Mouse (Mus musculus): ENCODE measurements at regions not wholly inside any gene's neighbourhood (a gene's known extent, or its start where the extent isn't known, plus 50 kb on each side); places are given as distances from the start of the nearest gene placed in this dataset.

GRCm38 (mm10) chr2:46442576-46442975 is 1325.4 kb upstream of the Zeb2 start:
- Histone ChIP-seq H3K9ac (ENCODE audit: low read depth, poor library complexity, severe bottlenecking) (no peak overlapping the region), H3K36me3 (ENCODE audit: control insufficient read depth, insufficient read depth, low read length, poor library complexity, severe bottlenecking) (no peaks in the 10 kb centered on the region), H3K4me3 (ENCODE audit: low read depth, low read length) (no peak overlapping the region), H3K4me1 (ENCODE audit: control insufficient read depth, insufficient read depth, low read length) (no peaks in the 10 kb centered on the region), H3K9me3 (replicated peaks; ENCODE audit: control insufficient read depth, insufficient read depth, low read length, poor library complexity, severe bottlenecking) (no peaks in the 10 kb centered on the region), H3K27me3 (ENCODE audit: control insufficient read depth, insufficient read depth, low read length, poor library complexity, severe bottlenecking) (no peaks in the 10 kb centered on the region; the same call in none of the 2 replicates), H3K27ac (ENCODE audit: insufficient read depth, low read length) (no peak overlapping the region)
- TF ChIP-seq CTCF (IDR thresholded peaks at IDR 0.05; ENCODE audit: low read depth, low read length) (no peak), EP300 (IDR thresholded peaks at IDR 0.05; ENCODE audit: insufficient read depth, low read depth, low read length) (no peak)

GRCm38 (mm10) chr2:46441927-46442326 is 1324.7 kb upstream of the Zeb2 start:
- TF ChIP-seq POLR2A (IDR thresholded peaks at IDR 0.05; ENCODE audit: insufficient read depth, low read length), result no peak
- TF ChIP-seq CTCF (IDR thresholded peaks at IDR 0.05; ENCODE audit: low read depth, low read length), result no peak
- no peak for TF ChIP-seq EP300 (IDR thresholded peaks at IDR 0.05; ENCODE audit: insufficient read depth, low read depth, low read length)
- H3K27ac ChIP-seq (ENCODE audit: insufficient read depth, low read length), result no peak overlapping the region
- no peaks in the 10 kb centered on the region for H3K9me3 ChIP-seq (replicated peaks; ENCODE audit: control insufficient read depth, insufficient read depth, low read length, poor library complexity, severe bottlenecking)
- H3K27me3 ChIP-seq (ENCODE audit: control insufficient read depth, insufficient read depth, low read length, poor library complexity, severe bottlenecking), result no peaks in the 10 kb centered on the region; the same call in none of the 2 replicates
- H3K4me1 ChIP-seq (ENCODE audit: control insufficient read depth, insufficient read depth, low read length), result no peaks in the 10 kb centered on the region
- no peak overlapping the region for H3K4me3 ChIP-seq (ENCODE audit: low read depth, low read length)
- H3K36me3 ChIP-seq (ENCODE audit: control insufficient read depth, insufficient read depth, low read length, poor library complexity, severe bottlenecking), result no peaks in the 10 kb centered on the region
- H3K9ac ChIP-seq (ENCODE audit: low read depth, poor library complexity, severe bottlenecking), result no peak overlapping the region

DNA sequence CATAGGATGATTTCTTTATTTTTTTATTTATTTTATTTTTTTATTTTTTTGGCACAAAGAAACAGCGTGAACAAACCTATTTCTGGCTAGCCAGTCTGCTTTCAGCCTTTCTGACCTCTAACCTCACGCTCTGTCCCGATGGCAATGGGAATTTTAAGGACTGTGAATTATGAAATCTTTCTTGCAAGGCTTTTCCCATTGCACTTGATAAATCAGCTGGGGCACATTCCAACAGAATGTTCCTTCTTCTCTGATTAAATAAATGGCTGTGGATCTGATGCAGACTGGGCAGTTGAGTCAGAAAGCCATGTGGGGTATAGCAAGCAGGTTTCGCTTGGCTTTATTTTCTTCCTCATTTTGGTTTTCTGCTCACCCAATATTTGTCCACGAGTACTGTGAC is 1324.2 kb upstream of the Zeb2 start:
- H3K9me3 ChIP-seq (replicated peaks; ENCODE audit: control insufficient read depth, insufficient read depth, low read length, poor library complexity, severe bottlenecking), result no peaks in the 10 kb centered on the region

GRCm38 (mm10) chr2:46440038-46440437 is 1322.8 kb upstream of the Zeb2 start:
- Histone ChIP-seq H3K4me1 (ENCODE audit: control insufficient read depth, insufficient read depth, low read length) (no peaks in the 10 kb centered on the region), H3K9me3 (replicated peaks; ENCODE audit: control insufficient read depth, insufficient read depth, low read length, poor library complexity, severe bottlenecking) (no peaks in the 10 kb centered on the region), H3K4me3 (ENCODE audit: low read depth, low read length) (no peak overlapping the region), H3K9ac (ENCODE audit: low read depth, poor library complexity, severe bottlenecking) (no peak overlapping the region), H3K27me3 (ENCODE audit: control insufficient read depth, insufficient read depth, low read length, poor library complexity, severe bottlenecking) (no peaks in the 10 kb centered on the region; the same call in none of the 2 replicates), H3K27ac (ENCODE audit: insufficient read depth, low read length) (no peak overlapping the region), H3K36me3 (ENCODE audit: control insufficient read depth, insufficient read depth, low read length, poor library complexity, severe bottlenecking) (no peaks in the 10 kb centered on the region)
- no peak for TF ChIP-seq CTCF (IDR thresholded peaks at IDR 0.05; ENCODE audit: low read depth, low read length)
- TF ChIP-seq EP300 (IDR thresholded peaks at IDR 0.05; ENCODE audit: insufficient read depth, low read depth, low read length), result no peak
- no peak for TF ChIP-seq POLR2A (IDR thresholded peaks at IDR 0.05; ENCODE audit: insufficient read depth, low read length)

More for the DNA sequence above, 1324.2 kb upstream of the Zeb2 start:
- TF ChIP-seq POLR2A (IDR thresholded peaks at IDR 0.05; ENCODE audit: insufficient read depth, low read length) (no peak), CTCF (IDR thresholded peaks at IDR 0.05; ENCODE audit: low read depth, low read length) (no peak), EP300 (IDR thresholded peaks at IDR 0.05; ENCODE audit: insufficient read depth, low read depth, low read length) (no peak)
- Histone ChIP-seq H3K9ac (ENCODE audit: low read depth, poor library complexity, severe bottlenecking) (no peak overlapping the region), H3K27ac (ENCODE audit: insufficient read depth, low read length) (no peak overlapping the region), H3K36me3 (ENCODE audit: control insufficient read depth, insufficient read depth, low read length, poor library complexity, severe bottlenecking) (no peaks in the 10 kb centered on the region), H3K4me3 (ENCODE audit: low read depth, low read length) (no peak overlapping the region), H3K4me1 (ENCODE audit: control insufficient read depth, insufficient read depth, low read length) (no peaks in the 10 kb centered on the region), H3K27me3 (ENCODE audit: control insufficient read depth, insufficient read depth, low read length, poor library complexity, severe bottlenecking) (no peaks in the 10 kb centered on the region; the same call in none of the 2 replicates)

GRCm38 (mm10) chr2:46418281-46418680 is 1301.1 kb upstream of the Zeb2 start:
- no peak for TF ChIP-seq POLR2A (IDR thresholded peaks at IDR 0.05; ENCODE audit: insufficient read depth, low read length)
- no peak for TF ChIP-seq CTCF (IDR thresholded peaks at IDR 0.05; ENCODE audit: low read depth, low read length)
- no peak for TF ChIP-seq EP300 (IDR thresholded peaks at IDR 0.05; ENCODE audit: insufficient read depth, low read depth, low read length)
- H3K27me3 ChIP-seq (ENCODE audit: control insufficient read depth, insufficient read depth, low read length, poor library complexity, severe bottlenecking), result no peaks in the 10 kb centered on the region
- no peaks in the 10 kb centered on the region for H3K4me1 ChIP-seq (ENCODE audit: control insufficient read depth, insufficient read depth, low read length)
- no peak overlapping the region for H3K9ac ChIP-seq (ENCODE audit: low read depth, poor library complexity, severe bottlenecking)
- no peaks in the 10 kb centered on the region for H3K36me3 ChIP-seq (ENCODE audit: control insufficient read depth, insufficient read depth, low read length, poor library complexity, severe bottlenecking)
- no peaks in the 10 kb centered on the region for H3K9me3 ChIP-seq (replicated peaks; ENCODE audit: control insufficient read depth, insufficient read depth, low read length, poor library complexity, severe bottlenecking)
- H3K27ac ChIP-seq (ENCODE audit: insufficient read depth, low read length), result no peak overlapping the region
- no peak overlapping the region for H3K4me3 ChIP-seq (ENCODE audit: low read depth, low read length)

- no peak overlapping the region for H3K27ac ChIP-seq (ENCODE audit: insufficient read depth, low read length)
- H3K9ac ChIP-seq (ENCODE audit: low read depth, poor library complexity, severe bottlenecking), result no peak overlapping the region
- no peaks in the 10 kb centered on the region for H3K27me3 ChIP-seq (ENCODE audit: control insufficient read depth, insufficient read depth, low read length, poor library complexity, severe bottlenecking)
- H3K9me3 ChIP-seq (replicated peaks; ENCODE audit: control insufficient read depth, insufficient read depth, low read length, poor library complexity, severe bottlenecking), result no peaks in the 10 kb centered on the region
- no peaks in the 10 kb centered on the region for H3K36me3 ChIP-seq (ENCODE audit: control insufficient read depth, insufficient read depth, low read length, poor library complexity, severe bottlenecking)
- H3K4me1 ChIP-seq (ENCODE audit: control insufficient read depth, insufficient read depth, low read length), result no peaks in the 10 kb centered on the region
- TF ChIP-seq CTCF (IDR thresholded peaks at IDR 0.05; ENCODE audit: low read depth, low read length), result no peak
- TF ChIP-seq EP300 (IDR thresholded peaks at IDR 0.05; ENCODE audit: insufficient read depth, low read depth, low read length), result no peak
- TF ChIP-seq POLR2A (IDR thresholded peaks at IDR 0.05; ENCODE audit: insufficient read depth, low read length), result no peak
- no peak overlapping the region for H3K4me3 ChIP-seq (ENCODE audit: low read depth, low read length)
Measured at GRCm38 (mm10) chr2:46402373-46403114, 1285.3 kb upstream of the Zeb2 start.
